Mouse (Mus musculus) liver, adult 2 months (tissue): ENCODE measurements around the gene Nipa2. TPM values are rescaled to one million over a fixed set of nuclear protein-coding genes. Genes with fewer than 3 reads are reported as not detected.
"Not testable (repeated sequence)": the region's sequence is repeated elsewhere in the genome, so short reads cannot be mapped to it uniquely, and the experiment has no call there.

Experiments used
- DNase-seq: peaks from one replicate; pipeline ENCODE4 v3.0.0-alpha.2; 2011; ENCODE audit warnings: low read depth, low spot score; ENCODE audit errors: extremely low read depth
- H3K27ac ChIP-seq: fragments of 200-500 bp; replicated peaks from 2 replicates; pipeline ENCODE4 v1.5.1; 2012; ENCODE audit warnings: low read depth, mild to moderate bottlenecking, control low read depth, inconsistent platforms, low read length; ENCODE audit not compliant: insufficient read depth
- H3K27me3 ChIP-seq: fragments of 200-500 bp; 2 replicates; pipeline ENCODE4 v1.6.1; 2012; ENCODE audit warnings: mild to moderate bottlenecking, moderate library complexity, low read length, inconsistent platforms; ENCODE audit not compliant: control insufficient read depth, insufficient read depth
- H3K36me3 ChIP-seq: fragments of 200-500 bp; 2 replicates; pipeline ENCODE4 v1.6.1; 2012; ENCODE audit warnings: low read length, inconsistent platforms; ENCODE audit not compliant: control insufficient read depth, insufficient read depth
- H3K4me1 ChIP-seq: fragments of 200-500 bp; 2 replicates; pipeline ENCODE4 v1.6.1; 2011; ENCODE audit warnings: low read length; ENCODE audit not compliant: control insufficient read depth, insufficient read depth
- H3K4me3 ChIP-seq: fragments of 200-500 bp; 2 replicates; pipeline ENCODE4 v1.5.1; 2011; ENCODE audit warnings: low read depth, mild to moderate bottlenecking, control low read depth, low read length, moderate library complexity; ENCODE audit not compliant: insufficient read depth
- H3K79me2 ChIP-seq: fragments of 200-500 bp; 2 replicates; pipeline ENCODE4 v1.6.1; 2012; ENCODE audit warnings: inconsistent platforms, mild to moderate bottlenecking, low read length, moderate library complexity; ENCODE audit not compliant: control insufficient read depth, insufficient read depth
- H3K9ac ChIP-seq: fragments of 200-500 bp; 2 replicates; pipeline ENCODE4 v1.6.1; 2012; ENCODE audit warnings: low read depth, mild to moderate bottlenecking, control low read depth, inconsistent platforms, low read length
- CTCF ChIP-seq: fragments of 200-500 bp; IDR thresholded peaks from 2 replicates; pipeline ENCODE4 v1.5.1; 2011; ENCODE audit warnings: low read depth, low read length, control low read depth
- POLR2A ChIP-seq: fragments of 200-500 bp; IDR thresholded peaks from 2 replicates; pipeline ENCODE4 v1.6.1; 2011; ENCODE audit warnings: low read length, control low read depth; ENCODE audit not compliant: insufficient read depth; ENCODE audit errors: extremely low read depth
- WGBS: fragments of 180-500 bp; shearing (Covaris S2); methylation state at CpG from one replicate; pipeline ENCODE4 v1.1.7; 2018; 5-methylcytosine and 5-hydroxymethylcytosine counted together
- polyA plus RNA-seq: library from polyadenylated mRNA; depleted of rRNA; stranded (reverse); fragments of >200 nt; gene quantifications from 2 replicates; pipeline ENCODE4 v1.2.3, GENCODE M21; 2012
- total RNA-seq: library from RNA; depleted of rRNA; stranded (reverse); fragments of >200 nt; gene quantifications from 2 replicates; pipeline ENCODE4 v1.2.3, GENCODE M21; 2014

Gene Nipa2
- total and polyA plus RNA-seq, 2 experiments = 7.2 to 17.8 TPM

GRCm38 (mm10) chr7:55928649-55929048 lies 33.6 kb downstream of the Nipa2 start:
- Histone ChIP-seq H3K36me3 (peaks cover 52% of the 10 kb centered on the region), H3K4me3 (no peak overlapping the region), H3K27me3 (no peaks in the 10 kb centered on the region), H3K4me1 (no peaks in the 10 kb centered on the region), H3K79me2 (no peaks in the 10 kb centered on the region), H3K27ac (no peak overlapping the region), H3K9ac (no peak overlapping the region)
- whole genome bisulfite sequencing = 80% methylated on average over 2 of the region's 2 CpGs
- no peak for TF ChIP-seq CTCF
- no peak for TF ChIP-seq POLR2A
- DNase-seq = no peak

- TF ChIP-seq CTCF = no peak
- TF ChIP-seq POLR2A = no peak
- Histone ChIP-seq H3K4me1 (no peaks in the 10 kb centered on the region), H3K27ac (no peak overlapping the region), H3K9ac (no peak overlapping the region), H3K79me2 (no peaks in the 10 kb centered on the region), H3K36me3 (peaks cover 53% of the 10 kb centered on the region), H3K4me3 (no peak overlapping the region), H3K27me3 (no peaks in the 10 kb centered on the region)
- WGBS = 96% methylated on average over 4 of the region's 4 CpGs
- no peak for DNase-seq
Measured at GRCm38 (mm10) chr7:55927262-55927661, 35.0 kb downstream of the Nipa2 start.

- peak; percentile 31 for DNase-seq
- H3K9ac ChIP-seq, H3K79me2 ChIP-seq, H3K4me3 ChIP-seq, H3K27ac ChIP-seq, H3K27me3 ChIP-seq, H3K4me1 ChIP-seq: not testable (repeated sequence)
- H3K36me3 ChIP-seq = peaks cover 59% of the 10 kb centered on the region
- WGBS = 89% methylated on average over 11 of the region's 11 CpGs
Measured at GRCm38 (mm10) chr7:55918365-55918764, 43.9 kb downstream of the Nipa2 start.

- no peak overlapping the region for H3K27ac ChIP-seq
- H3K79me2 ChIP-seq = no peaks in the 10 kb centered on the region
- H3K4me1 ChIP-seq = peaks cover 12% of the 10 kb centered on the region; the same call in 1 of the 2 replicates
- H3K36me3 ChIP-seq = peaks cover 49% of the 10 kb centered on the region
- no peaks in the 10 kb centered on the region for H3K27me3 ChIP-seq
- H3K4me3 ChIP-seq = no peak overlapping the region
- WGBS = 96% methylated on average over 5 of the region's 5 CpGs
- TF ChIP-seq CTCF (no peak), POLR2A (no peak)
- H3K9ac ChIP-seq = no peak overlapping the region
- DNase-seq = no peak
Measured at GRCm38 (mm10) chr7:55912118-55912517, 50.2 kb downstream of the Nipa2 start.

- H3K27me3 ChIP-seq = no peaks in the 10 kb centered on the region
- peak overlapping the region; percentile 6; the same call in 1 of the 2 replicates for H3K27ac ChIP-seq
- H3K4me3 ChIP-seq = no peak overlapping the region
- H3K79me2 ChIP-seq = no peaks in the 10 kb centered on the region
- peaks cover 12% of the 10 kb centered on the region; the same call in 1 of the 2 replicates for H3K4me1 ChIP-seq
- peaks cover 48% of the 10 kb centered on the region for H3K36me3 ChIP-seq
- TF ChIP-seq CTCF (no peak), POLR2A (no peak)
- WGBS = 19% methylated on average over 8 of the region's 8 CpGs
- peak; percentile 79 for DNase-seq
- no peak overlapping the region for H3K9ac ChIP-seq
Measured at GRCm38 (mm10) chr7:55911371-55911770, 50.9 kb downstream of the Nipa2 start.

- H3K4me1 ChIP-seq = peaks cover 12% of the 10 kb centered on the region; the same call in 1 of the 2 replicates
- peak overlapping the region; percentile 10; the same call in 1 of the 2 replicates for H3K27ac ChIP-seq
- no peak overlapping the region for H3K4me3 ChIP-seq
- no peak for TF ChIP-seq POLR2A
- no peak for TF ChIP-seq CTCF
- DNase-seq = peak; percentile 42
- H3K79me2 ChIP-seq = no peaks in the 10 kb centered on the region
- no peaks in the 10 kb centered on the region for H3K27me3 ChIP-seq
- 46% methylated on average over 2 of the region's 2 CpGs for WGBS
- peaks cover 56% of the 10 kb centered on the region for H3K36me3 ChIP-seq
- no peak overlapping the region for H3K9ac ChIP-seq
Measured at GRCm38 (mm10) chr7:55910356-55910755, 51.9 kb downstream of the Nipa2 start.
